Mouse (Mus musculus) testis, postnatal 10 days (tissue): ENCODE measurements at regions not wholly inside any gene's neighbourhood (a gene's known extent, or its start where the extent isn't known, plus 50 kb on each side); places are given as distances from the start of the nearest gene placed in this dataset.

Source experiments
- DNase-seq: peaks from one replicate; pipeline ENCODE4 v3.0.0; 2021; ENCODE audit warnings: low spot score

- DNase-seq: no peak
Measured at GRCm38 (mm10) chr12:9419311-9419710, 150.6 kb upstream of the Osr1 start.

- no peak for DNase-seq
Measured at GRCm38 (mm10) chr12:9430656-9431055, 139.3 kb upstream of the Osr1 start.

DNA sequence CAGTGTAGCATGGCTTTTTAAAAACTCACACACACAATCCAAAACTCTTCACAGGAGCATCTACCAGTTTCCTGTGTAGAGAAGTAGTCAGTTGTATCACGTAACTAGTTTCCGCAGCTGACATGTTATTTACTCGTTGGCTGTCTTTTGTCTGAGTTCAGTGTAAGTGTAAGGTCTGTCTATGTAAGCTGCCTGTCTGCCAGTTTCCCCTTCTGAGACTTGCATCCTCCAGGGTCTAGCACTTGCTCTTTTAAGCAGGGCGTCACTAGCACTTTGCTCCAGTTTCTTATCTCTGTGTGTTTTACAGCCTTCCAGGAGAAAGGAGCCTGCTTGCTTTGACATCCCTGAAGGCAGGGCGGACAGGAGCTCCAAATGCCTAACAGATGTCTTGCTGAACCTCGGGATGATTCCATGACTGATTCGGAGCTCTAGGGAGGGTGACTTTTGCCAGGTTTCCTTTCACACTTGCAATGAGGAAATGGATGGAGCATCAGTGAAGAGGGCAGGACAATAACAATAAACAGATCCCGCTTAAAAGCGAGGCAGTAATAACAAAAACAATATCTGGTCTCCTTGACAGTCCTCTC lies 131.2 kb upstream of the Osr1 start:
- DNase-seq: no peak

GRCm38 (mm10) chr12:9450620-9451019 lies 119.3 kb upstream of the Osr1 start:
- no peak for DNase-seq

GRCm38 (mm10) chr12:9460193-9460592 lies 109.7 kb upstream of the Osr1 start:
- no peak for DNase-seq

- DNase-seq: no peak
Measured at GRCm38 (mm10) chr12:9469655-9470470, 100.1 kb upstream of the Osr1 start.

DNA sequence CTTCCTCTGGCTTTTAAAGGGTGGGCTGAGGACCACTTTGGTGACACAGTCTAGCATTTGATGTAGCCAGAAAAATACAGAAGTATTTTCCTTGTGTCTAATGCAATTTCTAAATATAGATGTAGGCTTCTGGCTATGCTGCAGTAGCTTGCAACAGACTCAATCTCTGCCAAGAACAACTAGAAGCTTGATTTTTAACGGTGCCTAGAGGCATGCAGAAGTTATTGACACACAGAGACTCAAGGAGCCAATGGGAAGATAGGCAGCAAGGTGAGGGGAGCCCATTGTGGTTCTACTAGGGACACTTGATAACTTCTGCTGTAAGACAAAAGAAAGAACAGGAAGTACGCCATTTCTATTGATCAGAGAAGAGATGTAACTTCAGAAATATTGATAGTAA lies 94.1 kb upstream of the Osr1 start:
- no peak for DNase-seq

DNA sequence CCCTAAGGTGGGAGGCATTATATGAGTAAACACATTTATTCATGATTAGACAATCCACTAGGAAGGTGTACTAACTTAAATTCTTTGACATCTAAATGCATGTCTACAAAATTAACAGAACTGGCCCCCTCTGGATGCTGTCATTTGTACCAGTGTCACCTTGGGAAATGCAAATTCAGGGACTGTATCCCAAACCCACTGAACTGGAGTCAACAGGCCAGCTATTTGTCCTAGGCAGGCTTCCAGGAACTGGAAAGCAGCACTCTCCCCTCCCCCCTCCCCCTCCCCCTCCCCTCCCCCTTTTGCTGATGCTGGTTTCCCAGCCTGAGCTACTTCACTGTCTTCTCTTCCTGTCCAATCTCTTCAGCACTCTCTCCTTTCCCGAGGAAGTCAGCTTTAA lies 91.7 kb upstream of the Osr1 start:
- DNase-seq: no peak

DNA sequence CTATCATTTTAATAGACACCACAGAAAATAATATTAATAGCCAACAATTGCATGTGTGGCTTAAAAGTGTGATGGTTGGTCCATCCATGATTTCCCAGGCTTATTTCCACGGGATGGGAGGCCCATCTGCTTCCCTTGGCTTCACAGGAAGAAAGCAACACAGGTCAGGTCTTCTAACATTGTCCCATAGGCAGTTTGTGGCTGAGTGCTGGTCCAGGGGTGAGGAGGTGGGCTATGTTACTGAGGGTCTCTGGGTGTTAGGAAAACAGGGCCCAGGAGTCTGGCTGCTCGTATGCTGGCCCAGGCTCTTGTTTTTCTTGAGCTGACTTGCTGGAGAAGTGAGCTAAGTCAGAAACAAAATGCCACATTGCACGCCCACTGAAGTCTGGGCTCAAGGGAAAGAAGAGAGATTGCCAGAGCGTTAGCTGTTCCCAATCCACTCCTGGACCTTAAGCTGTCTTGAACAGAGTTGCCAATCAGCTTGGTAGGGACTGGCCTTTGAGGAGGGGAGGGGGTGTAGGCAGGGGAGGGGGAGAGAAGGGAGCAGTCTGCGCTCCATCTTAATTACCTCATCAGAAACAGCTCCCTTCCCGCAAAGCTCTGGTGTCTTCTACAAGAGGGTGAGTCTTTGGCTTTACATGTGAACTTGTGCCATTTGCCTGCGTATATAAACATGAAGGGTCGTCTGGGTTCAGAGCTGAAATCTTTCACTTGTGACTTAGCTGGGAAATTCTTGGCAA lies 82.1 kb upstream of the Osr1 start:
- DNase-seq: no peak

DNA sequence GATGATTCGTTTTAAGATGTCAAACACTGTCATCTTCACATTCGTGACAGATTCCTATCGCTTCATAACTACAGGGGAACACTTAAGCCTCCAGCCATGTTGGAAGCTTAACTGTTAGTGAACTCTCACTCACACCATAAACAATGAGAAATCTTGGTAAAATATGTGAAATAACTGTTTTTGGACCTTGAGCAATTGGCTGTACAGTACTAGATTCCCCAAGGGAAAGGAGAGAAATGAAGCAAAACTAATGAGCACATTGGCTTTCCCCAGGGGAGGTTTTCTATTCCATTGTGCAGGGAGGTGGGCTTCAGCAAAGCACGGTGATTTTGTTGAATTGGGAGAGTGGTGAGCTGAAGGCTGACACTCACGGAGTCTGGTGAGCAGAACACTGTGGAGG lies 56.0 kb upstream of the Osr1 start:
- no peak for DNase-seq

DNA sequence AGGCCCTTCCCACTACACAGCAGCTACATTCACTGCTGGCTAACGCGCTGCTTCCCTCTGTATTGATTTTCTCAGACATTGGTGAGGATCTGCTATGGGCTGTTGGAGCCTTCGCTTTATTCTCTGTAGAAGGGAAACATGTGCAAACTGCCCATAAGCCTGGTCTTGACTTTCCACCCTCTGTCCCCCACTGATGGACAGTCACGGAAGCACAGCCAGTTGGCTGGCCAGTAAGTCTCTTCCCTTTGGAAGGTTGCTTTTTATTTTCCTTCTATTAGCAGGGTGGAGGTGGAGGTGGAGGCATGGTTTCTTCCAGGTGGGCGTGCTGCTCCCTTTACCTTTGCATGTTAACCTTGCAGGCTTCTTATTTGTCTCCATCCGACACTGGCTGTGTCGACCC lies 51.1 kb upstream of the Osr1 start:
- no peak for DNase-seq

GRCm38 (mm10) chr12:9519346-9519745 lies 50.6 kb upstream of the Osr1 start:
- DNase-seq: no peak
